Mouse (Mus musculus) megakaryocyte-erythroid progenitor cell, adult 5-6 weeks (primary cell): ENCODE measurements around the gene Rnf34. TPM values are rescaled to one million over a fixed set of nuclear protein-coding genes. Genes with fewer than 3 reads are reported as not detected.

Experiments used
- ATAC-seq: replicated peaks from 2 replicates; pipeline ENCODE4 v1.8.0; 2016; ENCODE audit warnings: mild to moderate bottlenecking, inconsistent platforms; ENCODE audit not compliant: severe bottlenecking, poor library complexity, low FRiP score, low TSS enrichment
- total RNA-seq, 2 experiments: library from RNA; stranded (forward) in 1 of 2; stranded (reverse) in 1 of 2; fragments of 200-1000, 215-1000 nt in 1 of 2; fragments of >200 nt in 1 of 2; fragmentation: Nextera tagmentation in 1 of 2; gene quantifications; 2 replicates each; pipeline ENCODE4 v1.2.3; 2014 to 2017

Rnf34 gene
- total RNA-seq, 2 experiments from 2014 or later: 7.6 to 15.4 TPM

GRCm38 (mm10) chr5:122855858-122856257 lies 6.0 kb downstream of the Rnf34 start:
- no peak for ATAC-seq

- no peak for ATAC-seq
Observed at GRCm38 (mm10) chr5:122863053-122863452, 13.2 kb downstream of the Rnf34 start.

- no peak for ATAC-seq
Observed at GRCm38 (mm10) chr5:122872626-122873025, 22.8 kb downstream of the Rnf34 start.

- ATAC-seq: no peak
Observed at GRCm38 (mm10) chr5:122873573-122873972, 23.7 kb downstream of the Rnf34 start.

GRCm38 (mm10) chr5:122874359-122874758 lies 24.5 kb downstream of the Rnf34 start:
- ATAC-seq: no peak

GRCm38 (mm10) chr5:122876671-122877070 lies 26.8 kb downstream of the Rnf34 start:
- no peak for ATAC-seq

GRCm38 (mm10) chr5:122880241-122880980 lies 30.6 kb downstream of the Rnf34 start:
- no peak for ATAC-seq

GRCm38 (mm10) chr5:122881313-122881712 lies 31.5 kb downstream of the Rnf34 start:
- peak; percentile 69 for ATAC-seq

GRCm38 (mm10) chr5:122882256-122883050 lies 32.6 kb downstream of the Rnf34 start:
- ATAC-seq: no peak

- ATAC-seq: no peak
Observed at GRCm38 (mm10) chr5:122883237-122883636, 33.4 kb downstream of the Rnf34 start.

GRCm38 (mm10) chr5:122883652-122884235 lies 33.9 kb downstream of the Rnf34 start:
- no peak for ATAC-seq

- no peak for ATAC-seq
Observed at GRCm38 (mm10) chr5:122884594-122885348, 34.9 kb downstream of the Rnf34 start.

GRCm38 (mm10) chr5:122887033-122887432 lies 37.2 kb downstream of the Rnf34 start:
- no peak for ATAC-seq

- no peak for ATAC-seq
Observed at GRCm38 (mm10) chr5:122887926-122888611, 38.2 kb downstream of the Rnf34 start.

GRCm38 (mm10) chr5:122888612-122889214 lies 38.9 kb downstream of the Rnf34 start:
- no peak for ATAC-seq

GRCm38 (mm10) chr5:122890396-122890795 lies 40.5 kb downstream of the Rnf34 start:
- ATAC-seq: no peak

GRCm38 (mm10) chr5:122893270-122893669 lies 43.4 kb downstream of the Rnf34 start:
- ATAC-seq: no peak

GRCm38 (mm10) chr5:122894007-122894637 lies 44.3 kb downstream of the Rnf34 start:
- ATAC-seq: peak; percentile 68; the same call in 1 of the 2 replicates
